Mouse (Mus musculus) forebrain, postnatal 0 days (tissue): ENCODE results near the gene Aldh8a1. TPM values are rescaled to one million over a fixed set of nuclear protein-coding genes. Genes with fewer than 3 reads are reported as not detected.
A peak's percentile ranks its signal among the peaks of the same experiment; 100 is the strongest.

Experiments used
- ATAC-seq: fragments of 200-750 bp; cut with Nextera tagmentation; 2 replicates; pipeline ENCODE4 v1.8.0; 2017; ENCODE audit warnings: mild to moderate bottlenecking, moderate library complexity
- DNase-seq: peaks from one replicate; pipeline ENCODE4 v3.0.0-alpha.2; 2015
- H3K27ac ChIP-seq: fragments of 300-500 bp; sonication (generic); 2 replicates; pipeline ENCODE4 v1.5.1; 2014; ENCODE audit warnings: low read depth, mild to moderate bottlenecking, antibody characterized with exemption, low read length, moderate library complexity, mixed read lengths
- H3K27me3 ChIP-seq: fragments of 300-500 bp; sonication (generic); 2 replicates; pipeline ENCODE4 v1.6.1; 2014; ENCODE audit warnings: mild to moderate bottlenecking, low read length, mixed read lengths; ENCODE audit not compliant: insufficient read depth
- H3K36me3 ChIP-seq: fragments of 300-500 bp; sonication (generic); 2 replicates; pipeline ENCODE4 v1.6.1; 2014; ENCODE audit warnings: mild to moderate bottlenecking, moderate library complexity; ENCODE audit not compliant: insufficient read depth
- H3K4me1 ChIP-seq: fragments of 300-500 bp; sonication (generic); 2 replicates; pipeline ENCODE4 v1.6.1; 2014; ENCODE audit warnings: antibody characterized with exemption; ENCODE audit not compliant: insufficient read depth
- H3K4me2 ChIP-seq: fragments of 300-500 bp; sonication (generic); 2 replicates; pipeline ENCODE4 v1.6.1; 2014; ENCODE audit warnings: low read depth, mild to moderate bottlenecking, moderate library complexity
- H3K4me3 ChIP-seq: fragments of 300-500 bp; sonication (generic); 2 replicates; pipeline ENCODE4 v1.5.1; 2014; ENCODE audit warnings: low read depth, low read length, mixed read lengths
- H3K9ac ChIP-seq: fragments of 300-500 bp; sonication (generic); 2 replicates; pipeline ENCODE4 v1.6.1; 2014; ENCODE audit warnings: mild to moderate bottlenecking
- H3K9me3 ChIP-seq: fragments of 300-500 bp; sonication (generic); 2 replicates; pipeline ENCODE4 v1.6.1; 2016; ENCODE audit warnings: low read length
- CTCF ChIP-seq: sonication (generic); IDR thresholded peaks from 2 replicates; pipeline ENCODE4 v1.5.1; 2016; ENCODE audit warnings: antibody characterized with exemption, control low read depth, low read depth
- WGBS: fragments of 180-500 bp; shearing (Covaris S2); extraction: QIAGEN DNeasy Blood & Tissue Kit; methylation state at CpG from one replicate; pipeline ENCODE4 v1.1.7; 2014; 5-methylcytosine and 5-hydroxymethylcytosine counted together
- polyA plus RNA-seq: library from polyadenylated mRNA; unstranded; fragments of >200 nt; fragmentation: Nextera tagmentation; extraction: Ambion mirVana; gene quantifications from 2 replicates; pipeline ENCODE4 v1.2.1, GENCODE M21; 2015
- total RNA-seq: library from RNA; depleted of rRNA; stranded (reverse); fragments of >200 nt; gene quantifications from 2 replicates; pipeline ENCODE4 v1.2.3, GENCODE M21; 2014; rRNA removed

Aldh8a1 gene
- total RNA-seq (0.10 TPM in 1 of 2 replicates, not detected in the other), polyA plus RNA-seq (not detected in 2 replicates)

DNA sequence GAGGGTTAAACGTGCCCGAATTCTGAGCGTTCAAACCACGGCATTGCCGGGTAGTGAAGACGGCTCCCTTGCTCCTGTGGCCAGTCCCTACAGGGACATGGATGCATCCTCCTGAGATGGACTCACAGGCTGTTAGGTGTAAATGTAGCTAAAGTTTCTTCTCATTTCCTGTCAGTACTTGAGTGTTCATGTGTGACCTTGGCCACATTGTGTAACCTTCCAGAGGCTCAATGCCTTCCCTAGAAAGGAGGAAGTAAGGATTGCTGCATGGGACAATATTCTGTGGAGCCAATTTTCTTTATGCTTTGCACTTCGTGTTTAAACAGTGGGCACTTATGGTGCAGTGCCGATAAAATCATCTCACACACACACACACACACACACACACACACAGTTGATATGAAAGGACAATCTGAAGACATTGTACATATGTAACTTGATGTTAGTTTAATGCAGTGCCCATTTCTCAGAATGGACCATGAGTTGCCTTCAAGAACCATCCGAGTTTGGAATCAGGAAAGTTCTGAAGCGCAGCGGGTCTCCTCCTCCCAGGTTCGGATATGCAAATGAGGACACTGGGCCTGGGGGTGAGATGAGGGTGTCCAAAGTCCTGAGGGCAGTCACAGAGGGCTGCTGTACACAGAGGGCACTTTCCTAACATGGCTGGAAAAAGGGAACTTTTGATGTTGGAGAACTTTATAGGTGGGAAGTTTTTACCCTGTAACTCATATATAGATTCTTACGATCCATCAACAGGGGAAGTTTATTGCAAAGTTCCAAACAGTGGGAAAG lies at the start of gene Aldh8a1:
Gene Aldh8a1, plus strand, starts transcription at position 610 of the 792 bp plus-strand sequence.
- TF ChIP-seq CTCF: no peak
- Histone ChIP-seq H3K36me3 (no peaks in the 10 kb centered on the region), H3K27me3 (no peaks in the 10 kb centered on the region), H3K27ac (no peak within 1 kb of the TSS), H3K9ac (no peak within 1 kb of the TSS), H3K4me1 (no peaks in the 10 kb centered on the region), H3K9me3 (no peaks in the 10 kb centered on the region), H3K4me3 (no peak within 1 kb of the TSS), H3K4me2 (no peak within 1 kb of the TSS)
- no peak for DNase-seq
- ATAC-seq: no peak
- WGBS: 88% methylated on average over 13 of the region's 13 CpGs

DNA sequence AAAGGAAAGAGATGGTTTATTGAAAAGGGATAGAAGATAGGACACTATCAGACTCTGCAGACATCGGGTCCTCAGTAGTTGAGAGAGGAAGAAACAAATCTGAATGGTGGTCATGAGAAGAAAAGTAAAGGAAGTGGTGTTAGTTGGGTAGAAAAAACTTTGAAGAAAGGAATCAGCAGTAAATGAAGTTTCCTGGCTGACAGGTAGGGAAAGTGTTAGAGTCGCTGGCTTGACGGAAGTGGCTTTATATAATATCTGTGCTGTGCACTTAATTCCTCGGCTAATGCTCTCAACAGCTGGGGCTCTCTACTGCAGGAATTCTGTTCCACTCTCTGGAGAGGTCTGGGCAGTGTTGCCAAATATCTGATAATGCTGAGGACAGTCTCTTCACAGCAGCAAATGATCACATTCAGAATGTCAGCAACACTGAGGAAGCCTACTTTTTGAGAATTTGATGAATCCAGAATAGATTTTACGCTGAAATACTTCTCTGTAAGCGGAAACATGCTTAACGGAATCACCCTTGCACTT lies 49.4 kb upstream of the Aldh8a1 start:
- Histone ChIP-seq H3K9me3 (no peaks in the 10 kb centered on the region), H3K27ac (no peak overlapping the region), H3K9ac (no peak overlapping the region), H3K4me3 (no peak overlapping the region), H3K36me3 (no peaks in the 10 kb centered on the region), H3K4me2 (no peak overlapping the region), H3K4me1 (no peaks in the 10 kb centered on the region), H3K27me3 (no peaks in the 10 kb centered on the region)
- no peak for DNase-seq
- 94% methylated on average over 7 of the region's 7 CpGs for WGBS
- ATAC-seq: no peak
- no peak for TF ChIP-seq CTCF

DNA sequence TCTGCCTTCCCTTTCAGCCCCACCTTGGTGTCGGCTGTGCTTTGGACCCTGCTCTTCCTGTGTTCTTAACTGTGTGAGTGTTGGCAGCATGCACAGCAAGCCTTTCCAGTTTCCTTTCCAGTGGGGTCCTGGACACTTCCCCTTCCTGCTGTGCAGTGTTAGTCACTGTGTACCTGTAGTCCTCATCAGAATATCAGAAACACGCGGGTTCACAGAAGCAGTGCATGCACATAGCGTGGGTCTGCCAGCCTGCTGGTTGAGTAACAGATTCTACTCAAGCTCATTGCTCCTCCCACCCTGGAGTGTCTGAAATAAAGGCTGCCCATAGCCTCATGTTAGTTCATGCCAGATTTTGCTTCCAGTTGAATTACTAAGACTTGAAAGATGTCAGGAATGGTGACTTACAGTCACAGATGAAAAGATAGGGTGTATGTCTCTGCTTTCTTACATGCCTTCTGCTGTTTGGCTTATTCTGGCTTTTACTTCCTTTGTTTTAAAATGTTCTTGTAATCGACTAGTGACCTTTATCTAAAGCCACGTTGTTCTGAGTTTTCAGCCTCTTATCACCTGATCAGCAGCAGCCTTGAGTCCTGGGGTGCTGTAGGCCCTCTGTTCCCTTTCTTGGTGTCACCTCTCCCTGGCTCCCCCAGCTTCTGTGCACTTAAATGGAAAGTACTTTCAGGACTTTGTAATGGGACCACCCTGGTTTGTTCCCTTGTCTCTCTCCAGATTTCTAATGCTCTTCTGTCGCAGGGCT lies 42.6 kb upstream of the Aldh8a1 start:
- WGBS: 84% methylated on average over 7 of the region's 7 CpGs

DNA sequence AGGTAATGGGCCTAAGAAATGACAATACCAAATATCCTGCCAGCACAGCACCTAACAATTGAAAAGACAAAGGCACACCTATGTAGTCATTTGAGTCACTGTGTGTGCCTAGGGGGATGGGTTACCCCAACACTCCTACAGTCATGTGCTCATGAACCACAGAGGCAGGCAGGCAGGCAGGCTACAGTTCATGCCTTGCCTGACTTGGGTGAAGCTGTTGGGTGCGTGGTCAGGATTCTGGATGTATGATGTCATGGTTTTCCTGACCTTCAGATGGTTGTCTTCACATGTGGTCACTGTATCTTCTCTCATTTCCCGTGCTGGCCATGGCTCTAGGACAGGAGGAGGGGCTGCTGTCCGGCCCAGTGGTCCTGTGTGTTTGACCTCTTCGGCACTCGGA lies 41.6 kb upstream of the Aldh8a1 start:
- DNase-seq: no peak
- WGBS: 93% methylated on average over 5 of the region's 5 CpGs
- H3K27me3 ChIP-seq: no peaks in the 10 kb centered on the region
- no peaks in the 10 kb centered on the region for H3K4me1 ChIP-seq
- H3K9ac ChIP-seq: no peak overlapping the region
- no peak overlapping the region for H3K27ac ChIP-seq
- no peak for TF ChIP-seq CTCF
- no peak for ATAC-seq
- no peak overlapping the region for H3K4me3 ChIP-seq
- H3K4me2 ChIP-seq: no peak overlapping the region
- H3K36me3 ChIP-seq: peaks cover 8% of the 10 kb centered on the region; the same call in 1 of the 2 replicates
- H3K9me3 ChIP-seq: no peaks in the 10 kb centered on the region

More for the DNA sequence above, 42.6 kb upstream of the Aldh8a1 start:
- DNase-seq: no peak
- H3K9me3 ChIP-seq: no peaks in the 10 kb centered on the region
- no peak overlapping the region for H3K4me2 ChIP-seq
- H3K36me3 ChIP-seq: peaks cover 5% of the 10 kb centered on the region; the same call in 1 of the 2 replicates
- no peak overlapping the region for H3K9ac ChIP-seq
- no peak for TF ChIP-seq CTCF
- no peaks in the 10 kb centered on the region for H3K27me3 ChIP-seq
- peak; percentile 45; the same call in 1 of the 2 replicates for ATAC-seq
- H3K27ac ChIP-seq: no peak overlapping the region
- no peak overlapping the region for H3K4me3 ChIP-seq
- H3K4me1 ChIP-seq: no peaks in the 10 kb centered on the region

DNA sequence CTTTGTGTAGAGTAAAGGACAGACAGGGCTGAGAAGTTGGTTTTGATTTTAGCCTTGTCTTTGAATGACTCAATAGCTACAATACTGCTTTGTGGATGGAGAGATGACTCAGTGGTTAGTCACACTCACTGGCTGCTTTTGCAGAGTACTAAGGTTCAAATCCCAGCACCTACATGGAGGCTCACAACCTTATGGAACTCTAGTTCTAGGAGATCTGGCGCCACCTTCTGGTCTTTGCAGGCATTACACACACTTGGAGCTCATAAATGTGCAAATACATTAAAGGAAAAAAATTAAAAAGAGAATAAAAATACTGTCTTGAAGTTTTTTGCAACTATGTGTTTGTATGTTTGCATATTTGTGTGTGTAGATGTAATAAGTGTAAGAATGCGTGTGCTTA lies 39.9 kb upstream of the Aldh8a1 start:
- Histone ChIP-seq H3K4me2 (no peak overlapping the region), H3K27me3 (no peaks in the 10 kb centered on the region), H3K36me3 (peaks cover 15% of the 10 kb centered on the region; the same call in 1 of the 2 replicates), H3K4me1 (no peaks in the 10 kb centered on the region), H3K9ac (no peak overlapping the region), H3K9me3 (no peaks in the 10 kb centered on the region), H3K4me3 (no peak overlapping the region), H3K27ac (no peak overlapping the region)
- peak; percentile 17 for DNase-seq
- no peak for ATAC-seq
- 61% methylated on average over 2 of the region's 2 CpGs for WGBS
- TF ChIP-seq CTCF: peak; percentile 47

DNA sequence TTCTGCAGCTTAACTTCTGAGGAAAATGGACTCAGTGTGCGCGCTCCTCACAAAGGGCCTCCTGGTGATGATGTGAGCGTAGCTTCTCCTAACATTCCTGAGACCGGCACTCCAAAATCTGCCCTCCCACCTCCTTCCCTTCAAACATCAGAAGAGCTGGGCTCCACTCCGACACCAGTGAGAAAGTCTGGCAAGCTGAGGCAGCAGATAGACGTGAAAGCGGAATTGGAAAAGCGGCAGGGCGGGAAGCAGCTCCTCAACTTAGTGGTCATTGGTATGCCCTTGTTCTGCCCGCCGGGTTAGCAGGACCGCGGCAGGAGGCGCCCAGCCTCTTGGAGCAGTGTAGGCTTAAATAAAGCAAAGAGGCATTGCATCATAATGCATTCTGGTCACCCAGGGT lies 35.4 kb upstream of the Aldh8a1 start:
- no peaks in the 10 kb centered on the region for H3K4me1 ChIP-seq
- WGBS: 81% methylated on average over 14 of the region's 14 CpGs
- no peak overlapping the region for H3K9ac ChIP-seq
- TF ChIP-seq CTCF: no peak
- ATAC-seq (no peak), DNase-seq (no peak)
- H3K9me3 ChIP-seq: no peaks in the 10 kb centered on the region
- peaks cover 38% of the 10 kb centered on the region for H3K36me3 ChIP-seq
- H3K4me2 ChIP-seq: no peak overlapping the region
- no peak overlapping the region for H3K4me3 ChIP-seq
- no peaks in the 10 kb centered on the region for H3K27me3 ChIP-seq
- H3K27ac ChIP-seq: no peak overlapping the region
